19 mouse cellular contexts compared by ENCODE assay signal in the genomic region with DNA sequence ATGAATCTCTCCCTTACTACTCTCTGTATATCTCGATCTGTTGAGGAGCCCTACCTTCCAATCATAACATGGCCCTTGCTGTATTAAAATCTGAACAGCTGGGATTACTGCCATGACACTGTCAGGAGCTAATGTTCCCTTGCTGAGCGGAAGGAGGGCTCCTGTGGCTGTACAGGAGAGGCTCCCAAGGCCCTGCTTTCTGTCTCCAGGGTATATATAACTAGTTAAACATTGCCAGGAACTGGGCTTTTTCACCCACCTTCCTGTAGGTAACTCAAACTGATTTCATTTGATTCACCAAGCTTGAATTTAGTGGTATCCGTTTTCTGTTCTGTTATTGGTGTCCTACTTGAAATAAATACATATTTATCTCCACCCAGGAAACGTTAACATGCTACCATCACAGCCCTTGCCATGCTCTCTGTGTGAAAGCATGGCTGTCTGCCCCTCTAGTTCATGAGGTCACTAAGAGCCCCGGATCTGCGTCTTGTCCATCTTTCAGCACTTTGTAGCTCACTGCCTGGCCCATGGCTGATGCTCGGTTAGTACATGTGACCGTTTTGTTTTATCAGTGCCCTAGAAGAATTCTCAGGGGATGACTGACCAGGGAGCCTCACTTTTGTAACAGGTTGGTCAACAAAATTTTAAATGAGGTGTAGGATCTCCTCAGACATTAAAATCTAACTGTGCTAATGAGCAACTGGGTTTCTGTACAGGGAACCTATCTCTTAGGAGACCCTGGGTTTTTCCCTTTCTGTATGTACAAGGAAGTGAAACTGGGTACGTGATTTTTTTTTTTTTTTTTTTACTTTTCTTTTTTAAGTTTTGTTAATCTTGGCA. TPM values are rescaled to one million over a fixed set of nuclear protein-coding genes. Genes with fewer than 3 reads are reported as not detected.
DNase-seq lines count a peak whose midpoint lies in the region; ATAC-seq and TF ChIP-seq lines count a peak whose summit lies in the region.
"Had no signal": no experiment of that assay in that cellular context is flagged by ENCODE, and none has a peak within 500 bp of the region (broad histone marks: within the 10 kb centered on the region; RNA-seq: fewer than 3 reads in every experiment).

No protein-coding gene starts in this region.

- no peaks in the 10 kb centered on the region for H3K36me3 ChIP-seq in kidney, adult 2 months (ENCODE audit: control insufficient read depth, insufficient read depth, low read length)
- no peaks in the 10 kb centered on the region for H3K36me3 ChIP-seq in forebrain, embryonic 11.5 days (ENCODE audit: control insufficient read depth, insufficient read depth, low read length)
- H3K36me3 ChIP-seq: embryonic facial prominence, embryonic 15.5 days; hindbrain, embryonic 13.5 days; midbrain, embryonic 12.5 days had no signal

- peaks cover 20% of the 10 kb centered on the region for H3K4me1 ChIP-seq in bone marrow macrophage, adult 2 months (ENCODE audit: control insufficient read depth, insufficient read depth, low read length)
- no peaks in the 10 kb centered on the region for H3K4me1 ChIP-seq in kidney, adult 2 months (ENCODE audit: control insufficient read depth, insufficient read depth, low read length)
- H3K4me1 ChIP-seq in forebrain, embryonic 11.5 days (replicated peaks; ENCODE audit: control insufficient read depth, insufficient read depth, low read length): no peaks in the 10 kb centered on the region
- H3K4me1 ChIP-seq: embryonic facial prominence, embryonic 15.5 days; hindbrain, embryonic 13.5 days; midbrain, embryonic 12.5 days had no signal

- DNase-seq in 3134 (ENCODE audit: extremely low read depth, insufficient read length, low spot score): peak; percentile 26
- peak; percentile 42 for DNase-seq in 3T3-L1 (ENCODE audit: low read depth, low spot score)
- DNase-seq in kidney, adult 9 months: no peak
- no peak for DNase-seq in kidney, adult 2 months
- DNase-seq in forebrain, embryonic 11.5 days (ENCODE audit: low spot score): no peak
- no peak for DNase-seq in c-Kit-positive CD71-positive TER-119-positive erythroid progenitor cells, embryonic 14.5 days (ENCODE audit: low spot score)
- DNase-seq: cerebellum, adult 11-12 months; gastrocnemius, postnatal 10 days; kidney, postnatal 14 days; lung, postnatal 10 days; right cerebral cortex, postnatal 14 days; thymus, postnatal 4 days had no signal

- 74% methylated on average over 9 of the region's 9 CpGs for WGBS in kidney, adult 2 months
- 84% methylated on average over 9 of the region's 9 CpGs for WGBS in forebrain, embryonic 11.5 days

- no peak overlapping the region for H3K9ac ChIP-seq in forebrain, embryonic 11.5 days (ENCODE audit: low read length)
- H3K9ac ChIP-seq: embryonic facial prominence, embryonic 15.5 days; hindbrain, embryonic 13.5 days; midbrain, embryonic 12.5 days had no signal

- H3K27ac ChIP-seq in bone marrow macrophage, adult 2 months (ENCODE audit: insufficient read depth, low read depth, low read length): peak overlapping the region; percentile 23; the same call in 1 of the 2 replicates
- no peak overlapping the region for H3K27ac ChIP-seq in kidney, adult 2 months (ENCODE audit: insufficient read depth, low read depth, low read length)
- H3K27ac ChIP-seq in forebrain, embryonic 11.5 days (ENCODE audit: low read depth, low read length): no peak overlapping the region
- H3K27ac ChIP-seq: embryonic facial prominence, embryonic 15.5 days; hindbrain, embryonic 13.5 days; midbrain, embryonic 12.5 days had no signal

- H3K4me2 ChIP-seq in forebrain, embryonic 11.5 days (ENCODE audit: low read depth, low read length, severe bottlenecking): no peak overlapping the region
- H3K4me2 ChIP-seq: embryonic facial prominence, embryonic 15.5 days; hindbrain, embryonic 13.5 days; liver, embryonic 11.5 days; midbrain, embryonic 12.5 days had no signal

- TF ChIP-seq POLR2A in bone marrow macrophage, adult 2 months (IDR thresholded peaks at IDR 0.05; ENCODE audit: borderline replicate concordance, low read depth, low read length): no peak
- no peak for TF ChIP-seq POLR2A in kidney, adult 2 months (IDR thresholded peaks at IDR 0.05; ENCODE audit: low read depth, low read length)

- peak; percentile 38; the same call in 1 of the 2 replicates for ATAC-seq in megakaryocyte, adult 5-6 weeks (ENCODE audit: poor library complexity, severe bottlenecking)
- no peak for ATAC-seq in forebrain, embryonic 11.5 days (replicated peaks; ENCODE audit: low FRiP score)
- ATAC-seq: forebrain, embryonic 14.5 days had no signal

- TF ChIP-seq CTCF in bone marrow macrophage, adult 2 months (IDR thresholded peaks at IDR 0.05; ENCODE audit: low read depth, low read length): no peak
- no peak for TF ChIP-seq CTCF in kidney, adult 2 months (conservative IDR thresholded peaks at IDR 0.05; ENCODE audit: insufficient read depth, insufficient read length, low read depth, low read length)

- H3K4me3 ChIP-seq in bone marrow macrophage, adult 2 months (ENCODE audit: insufficient read depth, low read length): no peak overlapping the region
- no peak overlapping the region for H3K4me3 ChIP-seq in kidney, adult 2 months (ENCODE audit: insufficient read depth, low read depth, low read length)
- H3K4me3 ChIP-seq in forebrain, embryonic 11.5 days (ENCODE audit: low read depth, low read length): no peak overlapping the region
- H3K4me3 ChIP-seq: embryonic facial prominence, embryonic 15.5 days; hindbrain, embryonic 13.5 days; midbrain, embryonic 12.5 days had no signal

- H3K27me3 ChIP-seq in kidney, adult 2 months (replicated peaks; ENCODE audit: control insufficient read depth, insufficient read depth, low read length): no peaks in the 10 kb centered on the region
- H3K27me3 ChIP-seq in forebrain, embryonic 11.5 days (ENCODE audit: control insufficient read depth, insufficient read depth, low read length): no peaks in the 10 kb centered on the region
- H3K27me3 ChIP-seq: embryonic facial prominence, embryonic 15.5 days; hindbrain, embryonic 13.5 days; midbrain, embryonic 12.5 days had no signal

- H3K9me3 ChIP-seq in forebrain, embryonic 11.5 days (ENCODE audit: control insufficient read depth, low read length): no peaks in the 10 kb centered on the region; the same call in 1 of the 2 replicates
- H3K9me3 ChIP-seq: embryonic facial prominence, embryonic 15.5 days; hindbrain, embryonic 13.5 days; midbrain, embryonic 12.5 days had no signal

RNA-seq across cellular contexts. Expression of a gene that starts 41.7 kb away (rescaled TPM):
- 56.9 and 64.1 TPM in 2 replicates for polyA plus RNA-seq in bone marrow macrophage, adult 2 months (2012; ENCODE audit: insufficient read depth, insufficient read length, missing spikeins)
- 161 and 164 TPM in 2 replicates for total RNA-seq in megakaryocyte, adult 5-6 weeks (2015)
- total RNA-seq in megakaryocyte, adult 5-6 weeks (2017): 155 and 169 TPM in 2 replicates
- 0.37 and 0.75 TPM in 2 replicates for polyA plus RNA-seq in kidney, adult 2 months (2012; rRNA removed)
- 27.9 and 29.3 TPM in 2 replicates for polyA plus RNA-seq in forebrain, embryonic 11.5 days (2014; fragmentation: Nextera tagmentation; extraction: Ambion mirVana)

Comparison
In these comparisons a context has a peak if more than half of its experiments do, and no peak if none do; other contexts are left out.
1. DNase-seq: peak in 3134 (single experiment) and 3T3-L1 (single experiment); none in kidney, adult 9 months (single experiment), kidney, adult 2 months (single experiment), forebrain, embryonic 11.5 days (single experiment) and c-Kit-positive CD71-positive TER-119-positive erythroid progenitor cells, embryonic 14.5 days (single experiment).
2. RNA of a gene that starts 41.7 kb away (polyA plus RNA-seq): 56.9 to 64.1 TPM in bone marrow macrophage, adult 2 months and 27.9 to 29.3 TPM in forebrain, embryonic 11.5 days; 0.37 to 0.75 TPM in kidney, adult 2 months; every median in the first group is over 10 times any median in the second.